Mouse (Mus musculus) layer of hippocampus, adult 2 months (tissue): ENCODE results near the gene Pcca. TPM values are rescaled to one million over a fixed set of nuclear protein-coding genes. Genes with fewer than 3 reads are reported as not detected.

Source experiments
- DNase-seq, 2 experiments: peaks; one replicate each; pipeline ENCODE4 v3.0.0; 2022; ENCODE audit warnings: low spot score in 2 of 2
- H3K27ac ChIP-seq: fragments of 200-600 bp; 2 replicates; pipeline ENCODE4 v1.8.1; 2022
- H3K4me3 ChIP-seq: fragments of 200-600 bp; 2 replicates; pipeline ENCODE4 v1.8.1; 2022; ENCODE audit warnings: mild to moderate bottlenecking
- CTCF ChIP-seq: fragments of 200-600 bp; conservative IDR thresholded peaks from 2 replicates; pipeline ENCODE4 v1.8.1; 2022; ENCODE audit warnings: antibody characterized with exemption, mild to moderate bottlenecking, moderate library complexity
- total RNA-seq, 2 experiments: library from RNA; stranded (reverse); gene quantifications; 2 replicates each; pipeline ENCODE4 v1.2.3; 2021

Pcca gene
- total RNA-seq, 2 experiments from 2014 or later = 41.2 to 44.3 TPM

- no peak for TF ChIP-seq CTCF
- no peak overlapping the region for H3K4me3 ChIP-seq
- no peak overlapping the region for H3K27ac ChIP-seq
- DNase-seq = no peak
These were observed 256.0 kb downstream of the Pcca start for GRCm38 (mm10) chr14:122790111-122790510.

GRCm38 (mm10) chr14:122793368-122793767 lies 259.2 kb downstream of the Pcca start:
- no peak overlapping the region for H3K4me3 ChIP-seq
- H3K27ac ChIP-seq = no peak overlapping the region
- DNase-seq = no peak
- TF ChIP-seq CTCF = no peak

- Histone ChIP-seq H3K4me3 (no peak overlapping the region), H3K27ac (no peak overlapping the region)
- no peak for DNase-seq
- no peak for TF ChIP-seq CTCF
These were observed 266.2 kb downstream of the Pcca start for GRCm38 (mm10) chr14:122800296-122800695.

- no peak for DNase-seq
- Histone ChIP-seq H3K27ac (no peak overlapping the region), H3K4me3 (no peak overlapping the region)
- no peak for TF ChIP-seq CTCF
These were observed 286.9 kb downstream of the Pcca start for GRCm38 (mm10) chr14:122821002-122821401.

GRCm38 (mm10) chr14:122823791-122824190 lies 289.7 kb downstream of the Pcca start:
- no peak overlapping the region for H3K4me3 ChIP-seq
- no peak for TF ChIP-seq CTCF
- no peak overlapping the region for H3K27ac ChIP-seq
- DNase-seq = no peak

GRCm38 (mm10) chr14:122825464-122825863 lies 291.3 kb downstream of the Pcca start:
- no peak for DNase-seq
- no peak for TF ChIP-seq CTCF

GRCm38 (mm10) chr14:122830433-122830832 lies 296.3 kb downstream of the Pcca start:
- Histone ChIP-seq H3K27ac (no peak overlapping the region), H3K4me3 (no peak overlapping the region)
- DNase-seq = no peak
- no peak for TF ChIP-seq CTCF

More at GRCm38 (mm10) chr14:122825464-122825863, 291.3 kb downstream of the Pcca start:
- Histone ChIP-seq H3K27ac (no peak overlapping the region), H3K4me3 (no peak overlapping the region)

GRCm38 (mm10) chr14:122833666-122834065 lies 299.5 kb downstream of the Pcca start:
- Histone ChIP-seq H3K4me3 (no peak overlapping the region), H3K27ac (no peak overlapping the region)
- TF ChIP-seq CTCF = no peak
- DNase-seq = no peak

- Histone ChIP-seq H3K4me3 (no peak overlapping the region), H3K27ac (no peak overlapping the region)
- no peak for TF ChIP-seq CTCF
- DNase-seq = no peak
These were observed 300.6 kb downstream of the Pcca start for GRCm38 (mm10) chr14:122834753-122835152.

- no peak for TF ChIP-seq CTCF
- Histone ChIP-seq H3K4me3 (no peak overlapping the region), H3K27ac (no peak overlapping the region)
- DNase-seq = no peak
These were observed 301.5 kb downstream of the Pcca start for GRCm38 (mm10) chr14:122835487-122836190.

GRCm38 (mm10) chr14:122836221-122836620 lies 302.1 kb downstream of the Pcca start:
- DNase-seq = no peak
- Histone ChIP-seq H3K27ac (no peak overlapping the region), H3K4me3 (no peak overlapping the region)
- no peak for TF ChIP-seq CTCF

GRCm38 (mm10) chr14:122837018-122837417 lies 302.9 kb downstream of the Pcca start:
- Histone ChIP-seq H3K4me3 (no peak overlapping the region), H3K27ac (no peak overlapping the region)
- no peak for DNase-seq
- no peak for TF ChIP-seq CTCF

- TF ChIP-seq CTCF = no peak
- Histone ChIP-seq H3K27ac (no peak overlapping the region), H3K4me3 (no peak overlapping the region)
- no peak for DNase-seq
These were observed 318.5 kb downstream of the Pcca start for GRCm38 (mm10) chr14:122852506-122853057.

- Histone ChIP-seq H3K4me3 (no peak overlapping the region), H3K27ac (no peak overlapping the region)
- no peak for DNase-seq
- TF ChIP-seq CTCF = no peak
These were observed 325.7 kb downstream of the Pcca start for GRCm38 (mm10) chr14:122859792-122860191.

GRCm38 (mm10) chr14:122862623-122863022 lies 328.5 kb downstream of the Pcca start:
- H3K4me3 ChIP-seq = no peak overlapping the region
- DNase-seq = no peak
- H3K27ac ChIP-seq = no peak overlapping the region
- no peak for TF ChIP-seq CTCF
